Mouse (Mus musculus) intestine, embryonic 14.5 days (tissue): ENCODE measurements around the gene Ercc1. TPM values are rescaled to one million over a fixed set of nuclear protein-coding genes. Genes with fewer than 3 reads are reported as not detected.

Experiments
- ATAC-seq: fragments of 200-750 bp; cut with Nextera tagmentation; replicated peaks from 2 replicates; pipeline ENCODE4 v1.8.0; 2017; ENCODE audit warnings: low read depth, moderate number of reproducible peaks, moderate TSS enrichment, moderate library complexity; ENCODE audit not compliant: low FRiP score, low TSS enrichment
- DNase-seq: peaks from one replicate; pipeline ENCODE4 v3.0.0-alpha.2; 2018; ENCODE audit warnings: low spot score
- H3K27ac ChIP-seq: fragments of 300-500 bp; sonication (generic); 2 replicates; pipeline ENCODE4 v1.5.1; 2014; ENCODE audit warnings: low read depth, mild to moderate bottlenecking, control low read depth
- H3K27me3 ChIP-seq: fragments of 300-500 bp; sonication (generic); replicated peaks from 2 replicates; pipeline ENCODE4 v1.6.1; 2014; ENCODE audit warnings: low read length, control low read depth; ENCODE audit not compliant: control insufficient read depth, insufficient read depth
- H3K36me3 ChIP-seq: fragments of 300-500 bp; sonication (generic); 2 replicates; pipeline ENCODE4 v1.6.1; 2014; ENCODE audit warnings: low read length, control low read depth; ENCODE audit not compliant: control insufficient read depth, insufficient read depth
- H3K4me1 ChIP-seq: fragments of 300-500 bp; sonication (generic); replicated peaks from 2 replicates; pipeline ENCODE4 v1.6.1; 2014; ENCODE audit warnings: low read length, control low read depth, mixed read lengths; ENCODE audit not compliant: control insufficient read depth, insufficient read depth
- H3K4me2 ChIP-seq: fragments of 300-500 bp; sonication (generic); 2 replicates; pipeline ENCODE4 v1.6.1; 2014; ENCODE audit warnings: low read length
- H3K4me3 ChIP-seq: fragments of 300-500 bp; sonication (generic); 2 replicates; pipeline ENCODE4 v1.5.1; 2014; ENCODE audit warnings: low read depth, low read length, control low read depth, mixed read lengths
- H3K9ac ChIP-seq: fragments of 300-500 bp; sonication (generic); 2 replicates; pipeline ENCODE4 v1.6.1; 2014; ENCODE audit warnings: mild to moderate bottlenecking, low read length
- H3K9me3 ChIP-seq: fragments of 300-500 bp; sonication (generic); 2 replicates; pipeline ENCODE4 v1.6.1; 2016; ENCODE audit warnings: low read length, control low read depth; ENCODE audit not compliant: control insufficient read depth
- WGBS: fragments of 180-500 bp; shearing (Covaris S2); extraction: QIAGEN DNeasy Blood & Tissue Kit; methylation state at CpG from one replicate; pipeline ENCODE4 v1.1.7; 2014; 5-methylcytosine and 5-hydroxymethylcytosine counted together
- polyA plus RNA-seq: library from polyadenylated mRNA; unstranded; fragments of >200 nt; fragmentation: Nextera tagmentation; extraction: Ambion mirVana; gene quantifications from 2 replicates; pipeline ENCODE4 v1.2.1, GENCODE M21; 2014

Gene Ercc1
- polyA plus RNA-seq, 1 experiment from 2014 or later = 71.8 TPM

DNA sequence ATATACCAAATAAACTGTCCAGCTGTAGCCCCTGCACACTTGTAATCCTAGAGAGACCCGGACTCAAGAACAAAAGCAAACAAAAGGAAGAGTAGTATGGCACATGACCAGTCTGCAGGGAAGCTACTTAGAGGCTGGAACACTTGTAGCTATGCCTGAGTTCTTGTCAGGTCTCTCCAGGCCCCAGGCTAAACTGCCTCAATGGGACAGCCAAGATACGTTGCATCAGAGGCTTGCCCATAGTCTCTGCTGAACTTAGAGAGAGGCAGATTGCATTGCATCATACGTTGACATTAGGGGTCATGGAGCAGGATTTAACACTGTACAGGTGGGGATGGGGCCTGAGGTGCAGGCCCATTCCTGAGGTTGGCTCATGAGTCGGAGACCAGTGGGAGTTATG, 31.4 kb downstream of the Ercc1 start:
- no peak for ATAC-seq

DNA sequence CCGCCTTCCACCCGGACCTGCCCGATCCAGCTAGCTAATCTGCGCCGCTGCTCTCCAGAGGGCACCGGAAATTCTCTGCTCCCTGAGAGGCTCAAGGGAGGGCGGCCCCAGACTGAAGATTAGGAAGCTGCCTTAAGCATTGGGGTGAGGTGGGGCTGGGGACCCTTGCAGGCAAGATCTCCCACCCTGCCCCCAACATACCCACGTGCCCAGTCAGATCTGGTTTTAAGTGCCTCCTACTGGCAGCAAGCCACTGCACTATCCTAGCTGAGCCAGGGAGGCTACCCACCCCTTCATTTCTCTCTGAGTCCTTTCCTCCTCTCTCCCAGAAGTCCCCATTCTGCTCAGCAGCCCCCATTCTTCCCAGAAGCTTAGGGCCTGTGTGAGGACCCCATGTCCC, 33.5 kb downstream of the Ercc1 start:
- DNase-seq = no peak
- H3K9me3 ChIP-seq = no peaks in the 10 kb centered on the region
- H3K36me3 ChIP-seq = no peaks in the 10 kb centered on the region
- no peak overlapping the region for H3K9ac ChIP-seq
- H3K4me1 ChIP-seq = peaks cover 6% of the 10 kb centered on the region
- WGBS = 70% methylated on average over 8 of the region's 8 CpGs
- H3K27me3 ChIP-seq = no peaks in the 10 kb centered on the region
- H3K4me2 ChIP-seq = no peak overlapping the region
- no peak overlapping the region for H3K4me3 ChIP-seq
- H3K27ac ChIP-seq = no peak overlapping the region
- no peak for ATAC-seq

More for the DNA sequence above, 31.4 kb downstream of the Ercc1 start:
- H3K9ac ChIP-seq = no peak overlapping the region
- no peaks in the 10 kb centered on the region for H3K4me1 ChIP-seq
- DNase-seq = no peak
- H3K36me3 ChIP-seq = no peaks in the 10 kb centered on the region
- no peaks in the 10 kb centered on the region for H3K27me3 ChIP-seq
- H3K4me2 ChIP-seq = no peak overlapping the region
- H3K9me3 ChIP-seq = no peaks in the 10 kb centered on the region
- no peak overlapping the region for H3K27ac ChIP-seq
- no peak overlapping the region for H3K4me3 ChIP-seq
- 85% methylated on average over 4 of the region's 4 CpGs for WGBS

DNA sequence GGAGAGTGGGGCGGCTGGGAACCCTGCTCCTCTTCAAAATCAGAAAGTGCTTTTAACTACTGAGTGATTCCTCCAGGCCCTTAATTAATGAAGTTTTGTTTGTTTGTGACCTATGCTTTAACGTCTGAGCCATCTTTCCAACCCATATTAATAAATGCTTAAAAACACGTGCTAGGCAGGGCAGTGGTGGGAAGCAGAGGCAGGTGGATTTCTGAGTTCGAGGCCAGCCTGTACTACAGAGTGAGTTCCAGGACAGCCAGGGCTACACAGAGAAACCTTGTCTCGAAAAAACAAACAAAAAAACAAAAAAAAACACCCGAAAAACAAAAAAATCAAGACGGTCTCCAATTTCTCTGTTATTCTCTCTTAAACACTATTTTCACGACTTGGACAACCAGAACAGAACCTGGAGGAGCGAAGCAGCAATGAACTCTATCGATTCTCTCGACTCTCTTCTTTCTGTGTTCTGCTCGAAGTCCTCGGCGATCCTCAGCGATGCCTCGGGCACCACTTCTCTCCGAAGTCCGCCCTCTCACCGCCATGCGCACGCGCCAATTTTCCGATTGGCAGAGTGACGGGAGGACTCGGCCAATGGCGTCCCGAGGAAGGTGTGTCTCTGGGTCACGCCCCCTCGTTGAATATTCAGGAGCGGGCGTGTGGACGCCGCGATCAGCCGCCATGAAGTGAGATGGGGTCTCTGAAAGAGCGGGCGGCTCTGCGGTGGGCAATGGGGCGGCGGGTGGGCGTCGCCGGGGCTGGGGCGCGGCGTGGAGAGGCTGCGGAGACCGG, 37.0 kb downstream of the Ercc1 start, which contains the start of gene Ercc2:
Ercc2 (plus strand) TSS at position 634 of the 789 bp plus-strand sequence.
- no peak within 1 kb of the TSS for H3K27ac ChIP-seq
- peak within 1 kb of the TSS; percentile 84 for H3K4me3 ChIP-seq
- peaks cover 14% of the 10 kb centered on the region for H3K4me1 ChIP-seq
- no peaks in the 10 kb centered on the region for H3K27me3 ChIP-seq
- 5% methylated on average over 48 of the region's 48 CpGs for WGBS
- H3K4me2 ChIP-seq = peak within 1 kb of the TSS; percentile 89
- peak within 1 kb of the TSS; percentile 73 for H3K9ac ChIP-seq
- DNase-seq = peak; percentile 98
- peaks cover 25% of the 10 kb centered on the region for H3K36me3 ChIP-seq
- H3K9me3 ChIP-seq = no peaks in the 10 kb centered on the region
- ATAC-seq = peak; percentile 97

DNA sequence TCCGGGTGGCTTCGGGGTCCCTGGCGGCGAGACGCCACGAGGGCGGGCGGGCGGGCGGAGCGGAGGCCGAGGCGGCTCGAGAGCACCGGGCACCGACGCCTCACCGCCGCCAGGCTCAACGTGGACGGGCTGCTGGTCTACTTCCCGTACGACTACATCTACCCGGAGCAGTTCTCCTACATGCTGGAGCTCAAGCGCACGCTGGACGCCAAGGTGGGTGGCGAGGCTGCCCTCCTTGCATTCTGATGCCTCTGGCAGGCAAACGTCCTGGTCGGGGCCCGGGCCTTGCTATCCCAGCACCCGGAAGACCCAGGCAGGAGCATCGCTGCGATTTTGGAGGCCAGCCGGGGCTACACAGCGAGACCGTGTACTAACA, 37.6 kb downstream of the Ercc1 start:
- Histone ChIP-seq H3K27me3 (no peaks in the 10 kb centered on the region), H3K4me2 (peak overlapping the region; percentile 89), H3K9me3 (no peaks in the 10 kb centered on the region), H3K4me1 (peaks cover 14% of the 10 kb centered on the region), H3K36me3 (peaks cover 31% of the 10 kb centered on the region), H3K27ac (no peak overlapping the region), H3K4me3 (peak overlapping the region; percentile 84), H3K9ac (peak overlapping the region; percentile 73)
- under 1% methylated on average over 29 of the region's 37 CpGs for WGBS
- ATAC-seq = peak; percentile 62
- DNase-seq = no peak

DNA sequence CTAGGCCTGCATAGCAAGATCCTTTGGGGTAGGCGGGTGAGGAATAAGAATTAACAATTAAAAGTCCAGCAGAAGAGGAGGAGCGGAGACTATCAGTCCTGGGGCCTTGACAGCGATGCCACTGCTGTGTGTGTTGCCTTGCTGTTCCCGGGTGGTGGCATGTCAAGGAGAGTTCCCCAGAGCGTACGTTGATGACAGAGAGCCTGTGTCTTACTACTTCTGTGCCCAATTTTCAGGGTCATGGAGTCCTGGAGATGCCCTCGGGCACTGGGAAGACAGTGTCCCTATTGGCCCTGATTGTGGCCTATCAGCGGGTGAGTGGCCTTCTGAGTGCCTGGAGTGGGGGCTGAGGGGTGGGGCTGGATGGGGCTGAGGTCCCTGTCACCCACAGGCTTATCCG, 39.1 kb downstream of the Ercc1 start:
- Histone ChIP-seq H3K4me1 (peaks cover 14% of the 10 kb centered on the region), H3K4me3 (no peak overlapping the region), H3K27me3 (no peaks in the 10 kb centered on the region), H3K27ac (no peak overlapping the region), H3K9me3 (no peaks in the 10 kb centered on the region), H3K36me3 (peaks cover 45% of the 10 kb centered on the region), H3K4me2 (no peak overlapping the region), H3K9ac (no peak overlapping the region)
- ATAC-seq (no peak), DNase-seq (no peak)
- WGBS = 86% methylated on average over 9 of the region's 9 CpGs

DNA sequence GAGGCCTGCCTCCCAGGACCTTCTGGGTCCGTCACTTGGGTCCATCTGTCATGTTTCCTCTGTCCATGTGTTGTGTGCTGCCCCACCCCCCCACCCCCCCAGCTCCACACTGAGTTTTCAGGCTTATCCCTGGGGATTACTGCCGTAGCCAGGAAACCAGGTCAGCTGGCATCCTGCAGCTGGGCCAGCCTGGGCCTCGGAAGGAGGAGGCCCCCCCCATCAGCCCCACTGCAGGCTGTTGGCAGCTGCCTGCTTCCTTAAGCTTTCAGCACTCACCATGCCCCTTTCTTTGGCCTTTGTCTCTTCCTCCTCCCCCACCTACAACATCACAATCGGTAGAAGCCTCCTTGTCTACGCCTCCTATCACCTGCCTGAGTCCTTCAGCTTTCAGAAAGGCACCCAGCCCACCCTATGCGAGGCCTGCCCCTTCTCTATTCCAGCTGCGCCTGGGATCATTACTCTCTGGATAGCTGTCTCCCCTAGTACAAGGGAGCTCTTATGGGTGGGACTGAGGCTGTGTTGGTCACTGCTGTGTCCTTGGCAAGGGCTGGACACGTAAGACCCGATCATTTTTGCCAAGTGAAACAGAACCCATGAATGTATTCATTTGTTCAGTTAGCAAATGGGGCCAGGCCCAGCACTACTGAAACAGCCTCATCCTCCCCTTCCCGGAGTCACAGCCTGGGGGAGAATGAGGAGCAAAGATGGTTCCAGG, 44.3 kb downstream of the Ercc1 start:
- H3K36me3 ChIP-seq = peaks cover 96% of the 10 kb centered on the region
- H3K4me1 ChIP-seq = no peaks in the 10 kb centered on the region
- no peak overlapping the region for H3K9ac ChIP-seq
- no peak overlapping the region for H3K4me2 ChIP-seq
- no peak overlapping the region for H3K4me3 ChIP-seq
- WGBS = 87% methylated on average over 9 of the region's 10 CpGs
- no peaks in the 10 kb centered on the region for H3K9me3 ChIP-seq
- no peaks in the 10 kb centered on the region for H3K27me3 ChIP-seq
- no peak for DNase-seq
- no peak overlapping the region for H3K27ac ChIP-seq
- no peak for ATAC-seq

DNA sequence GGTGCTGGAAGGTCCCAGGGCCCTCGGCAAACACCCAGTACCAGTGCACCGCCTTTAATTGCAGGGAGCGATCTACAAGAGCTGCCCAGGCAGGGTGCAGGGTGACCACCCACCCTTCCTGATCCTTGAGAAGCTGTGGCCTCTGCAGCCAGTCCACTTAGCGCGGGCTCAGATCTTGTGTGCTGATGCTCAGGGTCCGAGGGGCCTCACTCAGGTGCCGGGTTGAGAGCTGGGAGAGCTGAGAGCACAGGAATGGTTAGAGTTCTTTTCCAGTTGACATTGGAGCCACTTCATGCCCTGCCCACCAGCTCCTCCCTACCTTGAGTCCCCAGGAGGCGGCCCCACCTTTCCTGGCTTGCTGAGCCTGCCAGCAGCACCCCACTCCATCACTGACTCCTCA, 49.9 kb downstream of the Ercc1 start:
- H3K4me3 ChIP-seq = no peak overlapping the region
- no peak overlapping the region for H3K4me2 ChIP-seq
- H3K27me3 ChIP-seq = no peaks in the 10 kb centered on the region
- DNase-seq = no peak
- ATAC-seq = no peak
- H3K9ac ChIP-seq = no peak overlapping the region
- H3K27ac ChIP-seq = no peak overlapping the region
- H3K36me3 ChIP-seq = peaks cover 64% of the 10 kb centered on the region
- no peaks in the 10 kb centered on the region for H3K4me1 ChIP-seq
- 85% methylated on average over 8 of the region's 8 CpGs for WGBS
- H3K9me3 ChIP-seq = no peaks in the 10 kb centered on the region

DNA sequence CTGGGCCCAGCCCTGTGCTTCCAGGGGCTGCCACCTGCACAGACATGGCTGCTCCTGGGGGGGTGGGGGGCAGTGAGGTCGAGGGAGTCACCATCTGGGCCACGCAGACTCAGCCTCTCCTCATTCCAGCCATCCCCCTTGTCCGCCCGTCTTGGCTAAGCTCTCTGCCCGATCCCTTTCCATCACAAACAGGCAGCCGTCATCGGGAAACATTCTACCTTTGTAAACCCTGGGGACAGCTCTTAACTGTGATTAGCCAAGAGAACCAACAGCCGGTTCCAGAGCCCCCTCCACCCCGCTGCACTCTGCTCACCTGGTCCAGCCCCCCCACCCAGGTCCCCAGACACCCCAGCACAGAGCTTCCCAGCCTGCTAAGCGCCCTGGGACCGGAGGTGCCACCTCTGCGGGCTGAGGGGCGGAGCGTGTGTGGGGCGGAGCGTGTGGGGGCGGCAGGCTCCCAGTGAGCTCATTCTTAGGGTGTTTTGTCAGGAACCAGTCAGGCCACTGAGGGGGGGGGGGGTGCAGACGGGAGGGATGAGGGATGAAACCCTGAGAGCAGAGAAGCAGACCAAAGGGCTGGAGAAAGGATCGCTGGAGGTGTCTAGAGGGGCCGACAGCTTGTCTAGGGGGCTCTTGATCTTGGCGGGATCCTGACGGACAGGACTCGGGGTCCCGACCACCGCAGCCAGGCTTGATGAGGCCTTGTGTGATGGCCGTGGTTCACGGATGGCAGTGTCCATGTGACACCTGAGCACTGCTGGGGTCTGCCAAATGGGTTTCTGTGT, 55.1 kb downstream of the Ercc1 start:
- Histone ChIP-seq H3K4me1 (no peaks in the 10 kb centered on the region), H3K36me3 (peaks cover 12% of the 10 kb centered on the region), H3K4me3 (peak overlapping the region; percentile 15), H3K27ac (no peak overlapping the region), H3K9me3 (peaks cover 4% of the 10 kb centered on the region; the same call in 1 of the 2 replicates), H3K4me2 (peak overlapping the region; percentile 39), H3K9ac (no peak overlapping the region), H3K27me3 (peaks cover 24% of the 10 kb centered on the region)
- DNase-seq = peak; percentile 73
- ATAC-seq = peak; percentile 56
- WGBS = 3% methylated on average over 27 of the region's 27 CpGs
